Mouse (Mus musculus) MEL (cell line): ENCODE results near the gene Clk2. TPM values are rescaled to one million over a fixed set of nuclear protein-coding genes. Genes with fewer than 3 reads are reported as not detected.
A peak's percentile ranks its signal among the peaks of the same experiment; 100 is the strongest.

Experiments used
- DNase-seq: peaks from one replicate; pipeline ENCODE4 v3.0.0; 2011; ENCODE audit warnings: low read depth, low spot score
- H3K27ac ChIP-seq: 2 replicates; pipeline ENCODE4 v1.5.1; 2012; ENCODE audit warnings: low read depth, mild to moderate bottlenecking, control low read depth, low read length, moderate library complexity; ENCODE audit not compliant: control insufficient read depth
- H3K27me3 ChIP-seq, 2 experiments: fragments of 150-350 bp in 1 of 2; sonication (generic) in 1 of 2; 2 replicates each; pipeline ENCODE4 v1.6.1; 2012; ENCODE audit warnings: low read length in 2 of 2, mild to moderate bottlenecking in 2 of 2, improper control_type of control experiment in 1 of 2, moderate library complexity in 1 of 2; ENCODE audit not compliant: insufficient read depth in 2 of 2, control insufficient read depth in 1 of 2
- H3K36me3 ChIP-seq, 2 experiments: 2 replicates each; pipeline ENCODE4 v1.6.1; 2012 to 2014; ENCODE audit warnings: low read length in 2 of 2, improper control_type of control experiment in 1 of 2, inconsistent platforms in 1 of 2, mild to moderate bottlenecking in 1 of 2; ENCODE audit not compliant: insufficient read depth in 2 of 2, control insufficient read depth in 1 of 2
- H3K4me1 ChIP-seq, 2 experiments: fragments of 150-350 bp in 1 of 2; sonication (generic) in 1 of 2; 2 replicates each; pipeline ENCODE4 v1.6.1; 2012; ENCODE audit warnings: low read length in 2 of 2, improper control_type of control experiment in 1 of 2, mild to moderate bottlenecking in 1 of 2; ENCODE audit not compliant: insufficient read depth in 2 of 2, control insufficient read depth in 1 of 2
- H3K4me3 ChIP-seq, 2 experiments: fragments of 150-350 bp in 1 of 2; sonication (generic) in 1 of 2; 2 replicates each; pipeline ENCODE4 v1.5.1; 2012; ENCODE audit warnings: low read depth in 2 of 2, low read length in 2 of 2, mild to moderate bottlenecking in 2 of 2, moderate library complexity in 2 of 2, control low read depth in 1 of 2, improper control_type of control experiment in 1 of 2; ENCODE audit not compliant: control insufficient read depth in 1 of 2, insufficient read depth in 1 of 2
- H3K79me2 ChIP-seq: 2 replicates; pipeline ENCODE4 v1.6.1; 2012; ENCODE audit warnings: mild to moderate bottlenecking, low read length, moderate library complexity; ENCODE audit not compliant: control insufficient read depth, poor library complexity, insufficient read depth
- H3K9ac ChIP-seq: 2 replicates; pipeline ENCODE4 v1.6.1; 2012; ENCODE audit warnings: low read depth, mild to moderate bottlenecking, control low read depth, low read length, moderate library complexity; ENCODE audit not compliant: control insufficient read depth, poor library complexity, severe bottlenecking
- H3K9me3 ChIP-seq: fragments of 150-350 bp; sonication (generic); replicated peaks from 2 replicates; pipeline ENCODE4 v1.6.1; 2012; ENCODE audit warnings: mild to moderate bottlenecking, low read length, improper control_type of control experiment, moderate library complexity; ENCODE audit not compliant: insufficient read depth
- BHLHE40 ChIP-seq: IDR thresholded peaks from 2 replicates; pipeline ENCODE4 v1.6.1; 2012; ENCODE audit warnings: low read depth, mild to moderate bottlenecking, inconsistent platforms, low read length, improper control_type of control experiment, borderline replicate concordance
- CHD1 ChIP-seq: IDR thresholded peaks from 2 replicates; pipeline ENCODE4 v1.6.1; 2012; ENCODE audit warnings: low read depth, mild to moderate bottlenecking, inconsistent platforms, low read length, improper control_type of control experiment
- EP300 ChIP-seq, 2 experiments: IDR thresholded peaks; 2 replicates each; pipeline ENCODE4 v1.6.1; 2011; ENCODE audit warnings: improper control_type of control experiment in 2 of 2, low read length in 2 of 2, low read depth in 1 of 2, mild to moderate bottlenecking in 1 of 2
- ETS1 ChIP-seq: IDR thresholded peaks from 2 replicates; pipeline ENCODE4 v1.6.1; 2012; ENCODE audit warnings: low read depth, mild to moderate bottlenecking, inconsistent platforms, low read length, improper control_type of control experiment, moderate library complexity
- GATA1 ChIP-seq: IDR thresholded peaks from 2 replicates; pipeline ENCODE4 v1.6.1; 2011; ENCODE audit warnings: low read depth, low read length, improper control_type of control experiment
- MAFK ChIP-seq: IDR thresholded peaks from 2 replicates; pipeline ENCODE4 v1.6.1; 2011; ENCODE audit warnings: low read depth, mild to moderate bottlenecking, low read length, improper control_type of control experiment, borderline replicate concordance
- MAX ChIP-seq: IDR thresholded peaks from 2 replicates; pipeline ENCODE4 v1.6.1; 2011; ENCODE audit warnings: low read length, improper control_type of control experiment
- MXI1 ChIP-seq: IDR thresholded peaks from 2 replicates; pipeline ENCODE4 v1.6.1; 2011; ENCODE audit warnings: mild to moderate bottlenecking, low read depth, low read length, improper control_type of control experiment
- MYC ChIP-seq: IDR thresholded peaks from 2 replicates; pipeline ENCODE4 v1.6.1; 2011; ENCODE audit warnings: low read depth, mild to moderate bottlenecking, low read length, improper control_type of control experiment, moderate library complexity
- NRF1 ChIP-seq: IDR thresholded peaks from 2 replicates; pipeline ENCODE4 v1.6.1; 2014; ENCODE audit warnings: low read depth, mild to moderate bottlenecking, inconsistent platforms, low read length, improper control_type of control experiment, moderate library complexity; ENCODE audit not compliant: poor library complexity, insufficient read depth, severe bottlenecking
- SIN3A ChIP-seq: IDR thresholded peaks from 2 replicates; pipeline ENCODE4 v1.6.1; 2012; ENCODE audit warnings: low read length, improper control_type of control experiment, inconsistent platforms
- SMC3 ChIP-seq: IDR thresholded peaks from 2 replicates; pipeline ENCODE4 v1.6.1; 2011; ENCODE audit warnings: low read depth, low read length, improper control_type of control experiment
- TBP ChIP-seq: IDR thresholded peaks from 2 replicates; pipeline ENCODE4 v1.8.0; 2011; ENCODE audit warnings: low read depth, low read length, improper control_type of control experiment
- TCF12 ChIP-seq: IDR thresholded peaks from 2 replicates; pipeline ENCODE4 v1.6.1; 2014; ENCODE audit warnings: low read depth, mild to moderate bottlenecking, inconsistent platforms, low read length, improper control_type of control experiment, moderate library complexity
- ZNF384 ChIP-seq: IDR thresholded peaks from 2 replicates; pipeline ENCODE4 v1.6.1; 2012; ENCODE audit warnings: low read depth, mild to moderate bottlenecking, inconsistent platforms, low read length, improper control_type of control experiment
- polyA plus RNA-seq, 2 experiments: library from polyadenylated mRNA; stranded (reverse) in 1 of 2; unstranded in 1 of 2; fragments of >175 nt in 1 of 2; fragments of >200 nt in 1 of 2; gene quantifications; 2 replicates each; pipeline versions ENCODE4 v1.2.1 to v1.2.4; 2012; ENCODE audit warnings: low replicate concordance in 2 of 2, low read depth in 1 of 2; ENCODE audit not compliant: insufficient read length in 2 of 2, insufficient read depth in 1 of 2, missing spikeins in 1 of 2
- total RNA-seq: library from RNA; depleted of rRNA; stranded (reverse); fragments of 300-350 nt; gene quantifications from 2 replicates; pipeline ENCODE4 v1.2.3, GENCODE M21; 2012

Gene Clk2
- total and polyA plus RNA-seq, 3 experiments, result 28.2 to 138 (median 83.6) TPM

DNA sequence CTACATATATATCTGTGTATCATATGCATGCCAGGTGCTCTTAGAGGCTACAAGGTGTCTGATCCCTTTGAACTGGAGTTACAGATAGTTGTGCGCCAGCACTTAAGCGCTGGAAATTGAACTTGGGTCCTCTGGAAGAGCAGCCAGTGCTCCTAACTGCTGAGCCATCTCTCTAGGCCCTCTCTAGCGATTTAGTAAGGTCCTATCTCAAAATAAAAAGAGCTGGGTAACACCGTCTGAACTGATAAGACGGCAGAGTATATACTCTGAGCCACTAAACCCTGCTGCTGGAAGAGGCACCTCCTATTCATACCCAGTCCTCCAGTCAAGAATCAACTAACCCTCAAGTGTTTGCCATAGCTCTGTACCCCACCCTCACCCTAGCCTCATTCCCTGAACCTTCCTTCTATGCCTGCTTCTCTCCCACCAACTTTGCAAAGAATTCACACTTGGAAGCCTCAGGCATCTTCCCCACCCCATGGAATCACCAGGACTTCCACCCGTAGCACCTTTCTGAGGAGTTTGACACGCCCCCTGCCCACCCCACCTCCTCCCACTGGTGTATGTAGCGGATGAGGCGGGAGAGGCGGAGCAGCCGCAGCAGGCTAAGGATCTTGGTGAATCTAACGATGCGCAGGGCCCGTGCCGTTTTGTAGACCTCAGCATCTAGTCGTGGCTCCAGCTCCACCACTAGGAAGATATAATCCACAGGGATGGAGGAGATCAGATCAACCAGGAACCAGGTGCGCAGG, 12.3 kb upstream of the Clk2 start:
- peaks cover 0 to 12% of the 10 kb centered on the region in 2 experiments; a peak in 2 of 4 replicates for H3K36me3 ChIP-seq
- no peaks in the 10 kb centered on the region for H3K27me3 ChIP-seq
- H3K4me1 ChIP-seq, result peaks cover 0 to 12% of the 10 kb centered on the region in 2 experiments; a peak in 2 of 4 replicates

DNA sequence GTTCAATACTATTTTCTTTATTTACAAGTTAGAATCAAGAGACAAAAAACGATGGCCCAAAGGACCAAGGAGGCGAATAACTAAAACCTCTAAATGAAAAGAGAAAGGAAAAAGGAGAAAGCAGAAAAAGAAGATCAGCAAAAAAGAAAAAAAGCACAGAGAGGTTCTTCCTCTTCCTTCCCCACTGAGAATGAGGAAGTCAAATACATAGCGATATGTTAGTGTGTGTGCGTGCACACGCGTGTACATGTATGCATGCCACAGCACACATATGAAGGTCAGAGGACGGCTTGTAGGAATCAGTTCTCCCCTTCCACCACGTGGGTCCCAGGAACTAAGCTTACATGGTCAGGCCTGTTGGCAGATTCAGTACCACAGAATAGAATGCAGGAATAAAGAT, 7.6 kb upstream of the Clk2 start:
- peak; percentile 63 for DNase-seq
- no peaks in the 10 kb centered on the region for H3K9me3 ChIP-seq
- H3K79me2 ChIP-seq, result no peaks in the 10 kb centered on the region
- no peaks in the 10 kb centered on the region for H3K27me3 ChIP-seq
- TF ChIP-seq MAX (0 out of 2 replicates have a peak, but pooled peaks have one; percentile 41), NRF1 (no peak), EP300 (IDR thresholded peaks at IDR 0.05; ENCODE audit: low read depth in 1 of 2, low read length in 2 of 2) (peak in 1 of 2 experiments; percentile 62; a peak in 1 of 4 replicates), SIN3A (peak; percentile 50), ETS1 (0 out of 2 replicates have a peak, but pooled peaks have one; percentile 7), ZNF384 (peak; percentile 86), MXI1 (peak; percentile 22; the same call in 1 of the 2 replicates), CHD1 (no peak), MYC (peak; percentile 72), MAFK (no peak)
- H3K4me1 ChIP-seq, result peaks cover 5 to 16% of the 10 kb centered on the region in 2 experiments; a peak in 3 of 4 replicates
- H3K4me3 ChIP-seq, result peak overlapping the region in 1 of 2 experiments; percentile 25; a peak in 1 of 4 replicates
- no peak overlapping the region for H3K9ac ChIP-seq
- peaks cover 0 to 6% of the 10 kb centered on the region in 2 experiments; a peak in 2 of 4 replicates for H3K36me3 ChIP-seq
- H3K27ac ChIP-seq, result no peak overlapping the region

More for the DNA sequence above, 12.3 kb upstream of the Clk2 start:
- TF ChIP-seq EP300 (IDR thresholded peaks at IDR 0.05; ENCODE audit: low read depth in 1 of 2, low read length in 2 of 2) (peak in 1 of 2 experiments; percentile 45; a peak in 2 of 4 replicates), TCF12 (0 out of 2 replicates have a peak, but pooled peaks have one; percentile 21), CHD1 (no peak), BHLHE40 (no peak), ETS1 (0 out of 2 replicates have a peak, but pooled peaks have one; percentile 11), TBP (peak; percentile 50; the same call in 1 of the 2 replicates), SMC3 (no peak), SIN3A (peak; percentile 32; the same call in 1 of the 2 replicates), GATA1 (peak; percentile 79)
- Histone ChIP-seq H3K4me3 (no peak overlapping the region), H3K9ac (no peak overlapping the region), H3K27ac (no peak overlapping the region), H3K9me3 (no peaks in the 10 kb centered on the region), H3K79me2 (no peaks in the 10 kb centered on the region)
- peak; percentile 59 for DNase-seq
